Mouse (Mus musculus) bone marrow, adult 2 months (tissue): ENCODE data around the gene Erg. TPM values are rescaled to one million over a fixed set of nuclear protein-coding genes. Genes with fewer than 3 reads are reported as not detected.

Experiments used
- H3K27ac ChIP-seq: fragments of 200-500 bp; 2 replicates; pipeline ENCODE4 v1.5.1; 2012; ENCODE audit warnings: low read depth, mild to moderate bottlenecking, control low read depth, inconsistent platforms, low read length; ENCODE audit not compliant: control insufficient read depth, poor library complexity, insufficient read depth
- H3K4me1 ChIP-seq: fragments of 200-500 bp; 2 replicates; pipeline ENCODE4 v1.6.1; 2011; ENCODE audit warnings: low read length; ENCODE audit not compliant: control insufficient read depth, insufficient read depth
- H3K4me3 ChIP-seq: fragments of 200-500 bp; replicated peaks from 2 replicates; pipeline ENCODE3; 2011; ENCODE audit warnings: mild to moderate bottlenecking, low read depth, low read length, control low read depth; ENCODE audit not compliant: control insufficient read depth
- CTCF ChIP-seq: fragments of 200-500 bp; IDR thresholded peaks from 2 replicates; pipeline ENCODE4 v1.5.1; 2011; ENCODE audit warnings: low read length, control low read depth; ENCODE audit not compliant: control insufficient read depth, insufficient read depth
- POLR2A ChIP-seq: fragments of 200-500 bp; IDR thresholded peaks from 2 replicates; pipeline ENCODE4 v1.6.1; 2011; ENCODE audit warnings: low read depth, mild to moderate bottlenecking, control low read depth, low read length, borderline replicate concordance; ENCODE audit not compliant: control insufficient read depth
- WGBS: fragments of 180-500 bp; shearing (Covaris S2); methylation state at CpG from one replicate; pipeline ENCODE4 v1.1.7; 2018; 5-methylcytosine and 5-hydroxymethylcytosine counted together
- polyA plus RNA-seq: library from polyadenylated mRNA; stranded (reverse); fragments of >200 nt; gene quantifications from 2 replicates; pipeline ENCODE4 v1.2.4, GENCODE M21; 2011; ENCODE audit warnings: low replicate concordance; ENCODE audit not compliant: missing spikeins, insufficient read depth, insufficient read length

Erg gene
- 5.6 and 12.3 TPM in 2 replicates for polyA plus RNA-seq

DNA sequence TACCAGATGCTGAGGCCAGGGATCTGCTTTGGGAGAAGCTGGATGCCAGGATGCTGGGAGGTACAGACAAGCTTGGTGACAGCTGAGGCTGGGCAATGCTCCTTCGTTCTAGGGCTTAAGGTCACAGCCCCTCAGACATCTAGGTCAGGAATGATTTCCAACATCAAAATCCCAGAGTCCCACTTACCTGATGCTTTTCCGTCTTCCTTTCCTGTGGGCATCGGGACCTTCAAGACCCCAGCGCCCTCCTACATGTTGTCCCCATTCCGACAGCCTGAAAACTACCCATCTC lies at the start of gene Erg:
Erg (minus strand) TSS at position 283 of the 292 bp plus-strand sequence.
- no peak for TF ChIP-seq POLR2A
- no peak for TF ChIP-seq CTCF
- H3K4me3 ChIP-seq, result no peak within 1 kb of the TSS
- no peaks in the 10 kb centered on the region for H3K4me1 ChIP-seq
- no peak within 1 kb of the TSS; the same call in 1 of the 2 replicates for H3K27ac ChIP-seq
- 17% methylated on average over 5 of the region's 5 CpGs for WGBS

DNA sequence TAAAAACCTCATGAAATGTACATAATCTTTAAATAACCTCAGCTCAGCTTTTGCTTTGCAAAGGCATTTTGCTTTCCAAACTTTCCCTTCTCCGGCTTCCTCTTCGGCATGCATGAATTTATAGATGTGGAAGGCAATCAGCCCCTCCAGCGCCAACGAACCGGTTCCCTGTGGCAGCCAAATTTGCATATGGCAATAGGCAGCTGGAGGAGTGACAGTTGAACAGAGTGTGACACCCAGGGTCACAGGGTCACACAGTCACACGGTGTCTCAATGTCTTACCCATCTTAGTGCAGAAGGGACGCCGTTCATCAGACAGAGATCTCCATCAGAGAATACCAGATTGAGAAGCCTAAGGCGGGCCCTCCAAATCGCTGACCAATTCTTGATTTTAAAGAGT lies 45.4 kb upstream of the Erg start:
- no peaks in the 10 kb centered on the region for H3K4me1 ChIP-seq
- H3K27ac ChIP-seq, result no peak overlapping the region
- 84% methylated on average over 10 of the region's 10 CpGs for WGBS
- H3K4me3 ChIP-seq, result no peak overlapping the region
- no peak for TF ChIP-seq POLR2A
- TF ChIP-seq CTCF, result no peak

DNA sequence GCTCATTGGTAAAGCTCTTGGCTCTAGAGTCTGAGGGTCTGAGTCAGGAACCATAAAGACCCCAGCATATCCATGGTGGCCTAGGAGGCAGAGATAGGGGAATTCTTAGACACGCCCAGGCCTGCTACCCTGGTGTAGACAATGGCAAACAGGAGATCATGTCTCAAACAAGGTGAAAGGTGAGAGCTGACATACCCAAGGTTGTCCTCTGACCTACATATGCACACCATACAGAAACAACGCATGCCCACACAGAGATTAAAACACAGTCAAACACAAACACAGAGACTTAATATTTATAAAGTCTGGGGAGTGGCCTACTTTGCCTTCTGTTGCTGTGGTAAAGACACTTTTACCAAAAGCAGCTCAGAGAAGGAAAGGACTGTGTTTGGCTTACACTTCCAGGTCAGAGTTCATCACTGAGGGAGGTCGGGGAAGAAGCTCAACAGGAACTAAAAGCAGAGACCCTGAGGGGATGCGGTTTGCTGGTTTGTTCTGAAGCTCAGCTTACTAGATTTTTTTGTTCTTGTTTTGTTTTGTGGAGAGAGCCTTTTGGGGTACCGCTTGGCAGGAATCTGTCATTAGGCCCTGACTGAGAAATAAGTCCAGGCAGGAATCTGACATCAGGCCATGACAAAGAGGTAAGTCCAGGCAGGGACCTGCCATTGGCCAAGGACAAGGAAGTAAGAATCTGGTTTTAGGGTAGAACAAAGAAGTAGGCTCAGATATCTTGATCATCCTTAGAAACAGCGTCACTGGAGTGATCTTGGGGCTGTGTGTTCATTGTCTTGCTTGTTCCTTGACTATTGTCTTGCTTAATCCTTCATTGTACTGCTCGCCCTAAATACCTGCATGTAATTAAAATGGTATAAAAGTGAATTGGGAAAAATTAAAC lies 37.7 kb upstream of the Erg start:
- Histone ChIP-seq H3K4me3 (no peak overlapping the region), H3K27ac (no peak overlapping the region), H3K4me1 (no peaks in the 10 kb centered on the region)
- no peak for TF ChIP-seq CTCF
- no peak for TF ChIP-seq POLR2A
- WGBS, result 77% methylated on average over 7 of the region's 7 CpGs

DNA sequence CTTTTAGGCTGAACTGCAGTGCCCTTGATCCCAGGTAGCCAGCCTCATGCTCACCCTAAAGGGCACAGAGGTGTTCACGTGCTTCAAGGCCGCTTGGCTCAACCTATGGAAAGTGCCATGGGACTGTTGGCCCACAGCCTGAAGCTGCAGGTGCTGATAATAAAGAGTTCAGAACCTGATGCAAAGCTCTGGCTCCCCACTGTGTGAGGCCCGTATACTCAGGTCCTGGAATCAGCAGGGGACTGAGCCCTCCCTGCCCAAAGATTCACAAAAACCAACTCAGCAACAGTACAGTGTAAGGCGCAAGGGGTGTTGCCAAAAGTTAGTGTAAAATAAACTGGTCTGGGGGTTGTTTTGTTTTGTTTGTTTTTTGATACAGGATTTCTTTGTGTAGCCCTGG lies 36.7 kb upstream of the Erg start:
- 78% methylated on average over 4 of the region's 4 CpGs for WGBS
- TF ChIP-seq CTCF (no peak), POLR2A (no peak)
- Histone ChIP-seq H3K4me3 (no peak overlapping the region), H3K4me1 (no peaks in the 10 kb centered on the region), H3K27ac (no peak overlapping the region)

DNA sequence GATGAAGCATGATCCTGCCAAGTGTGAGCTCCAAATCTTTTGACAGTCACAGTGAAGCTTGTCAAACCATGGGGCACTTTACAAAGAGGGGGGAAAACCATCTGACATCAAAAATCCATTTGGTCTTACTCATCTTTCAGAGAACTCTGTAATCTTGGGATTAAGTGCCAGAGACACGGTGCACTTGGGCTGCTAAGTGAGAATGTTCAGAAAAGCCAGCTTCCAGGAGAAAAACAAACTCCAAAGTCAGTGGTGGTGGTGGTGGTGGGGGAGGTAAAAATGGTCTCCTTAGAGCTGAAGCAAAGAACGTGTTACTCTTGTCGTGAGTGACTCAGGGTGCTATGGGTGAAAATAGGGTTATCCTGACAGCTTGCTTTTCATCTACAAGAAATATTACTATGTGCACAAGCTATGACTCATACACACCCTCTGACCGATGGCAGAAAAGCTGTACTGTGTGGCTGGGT lies 33.5 kb upstream of the Erg start:
- Histone ChIP-seq H3K4me1 (no peaks in the 10 kb centered on the region), H3K4me3 (no peak overlapping the region), H3K27ac (no peak overlapping the region)
- TF ChIP-seq CTCF (no peak), POLR2A (no peak)
- 58% methylated on average over 4 of the region's 4 CpGs for WGBS

DNA sequence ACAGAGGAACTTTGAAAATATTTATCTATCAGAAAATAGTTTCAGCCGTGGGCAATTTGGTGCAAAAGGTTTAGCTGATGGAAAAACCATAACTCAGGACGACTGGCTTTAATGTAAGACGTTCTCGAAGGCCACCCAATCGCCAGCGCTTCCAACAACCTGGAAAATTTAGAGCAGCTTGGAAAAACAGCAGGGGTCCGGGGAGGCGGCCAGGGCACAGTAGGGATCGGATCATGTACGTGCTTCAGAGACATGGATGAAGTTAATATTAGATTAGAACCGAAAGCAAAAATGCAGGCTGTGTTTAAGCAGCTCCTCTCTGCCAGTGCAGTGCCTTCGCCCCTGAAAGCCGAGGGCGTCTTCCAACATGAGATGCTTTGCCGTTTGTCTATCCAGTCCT lies 31.8 kb upstream of the Erg start:
- no peaks in the 10 kb centered on the region for H3K4me1 ChIP-seq
- TF ChIP-seq POLR2A, result no peak
- no peak for TF ChIP-seq CTCF
- WGBS, result 79% methylated on average over 15 of the region's 15 CpGs
- no peak overlapping the region for H3K4me3 ChIP-seq
- no peak overlapping the region for H3K27ac ChIP-seq

DNA sequence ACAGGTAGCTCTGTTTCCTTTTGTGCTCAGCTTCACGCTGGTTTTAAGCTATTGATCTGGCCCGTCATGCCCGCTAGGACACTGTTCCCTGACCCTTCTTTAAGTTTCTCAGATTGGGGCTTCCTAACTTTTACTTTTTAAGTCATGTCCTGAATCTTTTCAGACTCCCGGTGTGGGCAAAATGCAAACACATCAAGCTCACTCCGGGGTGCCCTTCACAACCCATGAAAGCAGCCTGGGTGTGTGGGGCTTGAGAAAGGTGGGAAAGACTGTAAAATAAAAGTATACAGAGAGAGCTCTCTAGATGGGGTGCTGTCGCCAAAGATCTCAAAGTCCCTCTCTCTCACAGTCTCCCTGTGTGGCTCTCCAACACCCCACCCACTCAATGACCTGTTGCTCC lies 31.3 kb upstream of the Erg start:
- WGBS, result 57% methylated on average over 6 of the region's 6 CpGs
- TF ChIP-seq POLR2A (no peak), CTCF (no peak)
- Histone ChIP-seq H3K4me1 (peaks cover under 1% of the 10 kb centered on the region; the same call in 1 of the 2 replicates), H3K4me3 (no peak overlapping the region), H3K27ac (no peak overlapping the region)

DNA sequence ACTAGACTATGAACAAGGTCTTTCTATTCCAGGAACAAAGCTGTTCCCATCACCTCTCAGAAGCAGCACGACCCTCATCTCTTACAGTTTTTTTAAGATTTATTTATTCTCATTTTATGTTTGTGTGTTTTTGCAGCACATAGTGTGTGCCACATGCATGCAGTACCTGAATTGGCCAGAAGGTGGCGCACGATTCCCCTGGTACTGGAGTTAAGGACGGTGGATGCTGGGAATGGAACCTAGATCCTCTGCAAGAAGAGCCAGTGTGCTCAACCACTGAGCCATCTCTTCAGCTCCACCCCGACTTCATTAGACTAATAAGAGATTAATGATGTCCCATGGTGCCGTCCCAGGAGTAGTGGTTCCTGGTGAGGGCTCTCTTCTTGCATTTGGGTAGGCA lies 29.2 kb upstream of the Erg start:
- no peak overlapping the region for H3K4me3 ChIP-seq
- no peak overlapping the region for H3K27ac ChIP-seq
- 36% methylated on average over 6 of the region's 6 CpGs for WGBS
- peaks cover 4% of the 10 kb centered on the region for H3K4me1 ChIP-seq
- TF ChIP-seq POLR2A (no peak), CTCF (peak; percentile 88)
